Mouse (Mus musculus) heart, adult 2 months (tissue): ENCODE measurements around the gene Tmem104.

Source experiments
- CTCF ChIP-seq: fragments of 200-600 bp; IDR thresholded peaks from 2 replicates; pipeline ENCODE4 v1.8.1; 2022; ENCODE audit warnings: antibody characterized with exemption, mild to moderate bottlenecking, moderate library complexity
- POLR2A ChIP-seq: fragments of 200-500 bp; IDR thresholded peaks from 2 replicates; pipeline ENCODE4 v1.6.1; 2011; ENCODE audit warnings: mild to moderate bottlenecking, low read depth, low read length, control low read depth; ENCODE audit not compliant: insufficient read depth

GRCm38 (mm10) chr11:115228430-115228829 lies 41.1 kb downstream of the Tmem104 start:
- TF ChIP-seq CTCF (no peak), POLR2A (no peak)
